Mouse (Mus musculus): ENCODE measurements at regions not wholly inside any gene's neighbourhood (a gene's known extent, or its start where the extent isn't known, plus 50 kb on each side); places are given as distances from the start of the nearest gene placed in this dataset.

- TF ChIP-seq CTCF (IDR thresholded peaks at IDR 0.05; ENCODE audit: low read depth) (no peak), EP300 (IDR thresholded peaks at IDR 0.05; ENCODE audit: low read depth) (no peak)
Measured at GRCm38 (mm10) chr14:109891896-109892165, 863.1 kb downstream of the Slitrk6 start.

Data from liver, embryonic 14.5 days (tissue).